Mouse (Mus musculus) ovary, postnatal 36 days (tissue): Measurements from ENCODE around the gene Sdk1.

Experiments used
- DNase-seq: peaks from one replicate; pipeline ENCODE4 v3.0.0; 2022; ENCODE audit warnings: low spot score, mixed read lengths

Sdk1 gene

GRCm38 (mm10) chr5:142127779-142128178 lies 886.5 kb downstream of the Sdk1 start:
- DNase-seq, result no peak

- DNase-seq, result no peak
Measured at GRCm38 (mm10) chr5:142128181-142128611, 886.9 kb downstream of the Sdk1 start.

GRCm38 (mm10) chr5:142130004-142130403 lies 888.7 kb downstream of the Sdk1 start:
- DNase-seq, result no peak

- no peak for DNase-seq
Measured at GRCm38 (mm10) chr5:142139978-142140377, 898.7 kb downstream of the Sdk1 start.

GRCm38 (mm10) chr5:142149594-142149993 lies 908.3 kb downstream of the Sdk1 start:
- no peak for DNase-seq

- DNase-seq, result no peak
Measured at GRCm38 (mm10) chr5:142150756-142151155, 909.5 kb downstream of the Sdk1 start.

GRCm38 (mm10) chr5:142156868-142157852 lies 915.9 kb downstream of the Sdk1 start:
- no peak for DNase-seq

- DNase-seq, result no peak
Measured at GRCm38 (mm10) chr5:142163483-142163882, 922.2 kb downstream of the Sdk1 start.

- DNase-seq, result no peak
Measured at GRCm38 (mm10) chr5:142173636-142174035, 932.3 kb downstream of the Sdk1 start.

GRCm38 (mm10) chr5:142178164-142178563 lies 936.9 kb downstream of the Sdk1 start:
- no peak for DNase-seq

- no peak for DNase-seq
Measured at GRCm38 (mm10) chr5:142179304-142179703, 938.0 kb downstream of the Sdk1 start.

- no peak for DNase-seq
Measured at GRCm38 (mm10) chr5:142181862-142182261, 940.6 kb downstream of the Sdk1 start.

GRCm38 (mm10) chr5:142188765-142189164 lies 947.5 kb downstream of the Sdk1 start:
- no peak for DNase-seq

- no peak for DNase-seq
Measured at GRCm38 (mm10) chr5:142209911-142210310, 968.6 kb downstream of the Sdk1 start.

GRCm38 (mm10) chr5:142212252-142212651 lies 971.0 kb downstream of the Sdk1 start:
- DNase-seq, result no peak

GRCm38 (mm10) chr5:142215981-142216380 lies 974.7 kb downstream of the Sdk1 start:
- no peak for DNase-seq

GRCm38 (mm10) chr5:142220851-142221503 lies 979.7 kb downstream of the Sdk1 start:
- no peak for DNase-seq

- DNase-seq, result no peak
Measured at GRCm38 (mm10) chr5:142228957-142229810, 987.9 kb downstream of the Sdk1 start.

- no peak for DNase-seq
Measured at GRCm38 (mm10) chr5:142229811-142230205, 988.5 kb downstream of the Sdk1 start.

GRCm38 (mm10) chr5:142240288-142240687 lies 999.0 kb downstream of the Sdk1 start:
- DNase-seq, result no peak

GRCm38 (mm10) chr5:142242597-142242996 lies 1001.3 kb downstream of the Sdk1 start:
- DNase-seq, result no peak

GRCm38 (mm10) chr5:142243069-142243468 lies 1001.8 kb downstream of the Sdk1 start:
- DNase-seq, result no peak
